Mouse (Mus musculus): Measurements from ENCODE around the gene Arhgap10.

The Arhgap10 gene

GRCm38 (mm10) chr8:77483676-77484075, 34.1 kb downstream of the Arhgap10 start:
- DNase-seq: no peak

GRCm38 (mm10) chr8:77481791-77482190, 36.0 kb downstream of the Arhgap10 start:
- no peak for DNase-seq

DNA sequence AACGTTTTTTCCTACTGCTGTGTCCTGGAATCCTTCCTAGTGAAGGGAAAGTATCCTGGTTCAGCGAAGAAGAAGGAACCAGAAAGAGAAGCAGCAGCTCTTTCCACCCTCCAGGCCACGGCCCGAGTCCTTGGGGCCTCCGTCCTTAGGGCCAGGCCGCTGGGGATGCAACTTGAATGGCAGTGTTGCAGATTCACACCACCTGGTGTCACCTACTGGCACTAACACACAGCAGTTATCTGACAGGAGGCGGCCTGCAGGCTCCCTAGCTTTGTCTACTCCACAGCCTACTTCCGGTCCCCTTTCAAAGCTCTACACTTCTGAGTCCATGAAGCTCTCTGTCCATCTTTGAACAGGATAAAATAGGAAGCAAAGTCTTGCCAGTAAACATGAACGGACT, 37.8 kb downstream of the Arhgap10 start:
- DNase-seq: no peak

DNA sequence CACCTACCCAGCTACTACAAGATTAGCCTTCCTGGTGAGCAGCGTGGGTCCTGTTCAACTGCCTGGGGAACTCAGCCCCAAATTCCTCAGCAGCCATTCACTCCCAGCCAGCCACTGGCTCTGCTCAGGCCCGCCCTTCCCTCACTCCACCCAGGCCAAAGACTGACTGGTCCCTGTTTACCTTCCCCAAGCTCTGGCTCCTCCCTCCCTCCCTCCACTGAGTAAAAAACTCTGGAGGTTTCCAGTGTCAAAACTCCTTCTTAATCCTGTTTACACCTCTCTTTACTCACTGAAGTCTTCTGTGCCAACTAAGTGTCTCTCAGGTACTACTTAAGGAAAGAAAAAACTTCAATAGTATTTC, 38.9 kb downstream of the Arhgap10 start:
- DNase-seq: no peak

DNA sequence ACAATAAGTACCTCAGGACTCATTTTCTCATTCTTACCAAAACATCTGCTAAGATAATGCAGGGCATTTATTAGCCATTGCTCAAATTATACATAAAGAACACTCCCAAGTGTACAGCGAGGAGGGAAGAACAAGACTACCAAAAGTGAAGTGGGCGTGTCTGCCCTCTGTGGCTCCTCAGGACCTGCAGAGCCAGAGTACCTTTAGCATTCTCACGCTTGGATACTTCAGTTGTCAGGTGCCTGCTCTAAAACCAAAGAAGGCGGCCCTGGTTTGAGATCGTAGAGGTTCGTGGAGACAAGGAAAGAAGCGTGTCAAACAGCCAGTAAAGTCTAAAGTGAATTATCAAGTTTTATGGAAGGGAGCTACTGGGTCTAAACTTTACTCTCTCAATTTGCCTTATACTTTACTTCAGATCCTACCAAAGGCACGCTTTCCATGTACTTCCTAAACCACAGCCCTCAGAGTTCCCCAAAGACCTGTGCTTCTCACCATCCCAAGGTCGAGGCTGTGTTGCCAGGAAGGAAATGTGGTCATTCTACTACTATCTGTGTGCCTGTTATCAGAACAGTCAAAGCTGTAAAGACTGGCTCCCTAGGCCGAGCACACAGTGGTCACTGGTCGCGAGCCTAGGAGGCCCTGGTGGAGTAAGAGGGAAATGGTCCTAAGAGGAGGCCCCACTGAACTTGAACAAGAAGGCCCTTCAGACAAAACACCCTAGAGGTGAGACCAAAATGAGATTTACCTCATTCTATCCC, 39.4 kb downstream of the Arhgap10 start:
- DNase-seq: no peak

DNA sequence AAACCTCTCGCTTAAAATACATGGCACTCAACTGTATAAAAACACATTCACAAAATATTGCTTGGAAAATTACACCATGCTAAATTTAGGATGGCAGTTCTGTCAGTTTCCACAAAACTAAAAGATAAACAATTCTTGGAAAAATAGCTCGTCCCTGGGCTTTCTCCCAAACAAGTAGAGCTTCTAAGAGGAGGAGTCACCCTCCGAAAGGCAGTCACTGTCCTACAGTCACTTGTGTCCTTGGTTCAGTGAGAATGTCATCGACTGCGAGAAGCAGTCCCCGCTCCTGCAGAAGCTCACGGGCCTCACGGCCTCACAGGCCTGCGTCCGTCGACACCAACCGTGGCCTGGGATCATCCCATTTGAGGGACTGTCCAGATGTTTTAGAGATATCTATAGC, 40.1 kb downstream of the Arhgap10 start:
- no peak for DNase-seq

DNA sequence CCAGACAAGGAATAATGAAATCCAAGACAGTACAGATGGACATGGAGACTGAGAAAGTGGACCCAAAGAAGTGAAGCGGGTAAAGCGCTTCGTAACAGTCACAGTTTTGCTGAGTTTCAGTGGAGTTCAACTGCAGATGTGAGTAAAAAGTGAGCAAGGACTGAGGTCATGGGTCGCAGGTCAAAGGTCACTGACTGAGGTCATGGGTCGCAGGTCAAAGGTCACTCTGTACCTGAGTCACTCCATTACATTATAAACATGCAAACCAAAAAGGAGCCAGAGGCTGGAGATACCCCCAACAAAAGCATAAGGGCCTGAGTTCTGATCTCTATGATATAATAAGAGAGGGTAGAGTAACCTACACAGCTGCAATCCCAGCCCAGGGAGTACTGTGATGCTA, 43.1 kb downstream of the Arhgap10 start:
- no peak for DNase-seq

DNA sequence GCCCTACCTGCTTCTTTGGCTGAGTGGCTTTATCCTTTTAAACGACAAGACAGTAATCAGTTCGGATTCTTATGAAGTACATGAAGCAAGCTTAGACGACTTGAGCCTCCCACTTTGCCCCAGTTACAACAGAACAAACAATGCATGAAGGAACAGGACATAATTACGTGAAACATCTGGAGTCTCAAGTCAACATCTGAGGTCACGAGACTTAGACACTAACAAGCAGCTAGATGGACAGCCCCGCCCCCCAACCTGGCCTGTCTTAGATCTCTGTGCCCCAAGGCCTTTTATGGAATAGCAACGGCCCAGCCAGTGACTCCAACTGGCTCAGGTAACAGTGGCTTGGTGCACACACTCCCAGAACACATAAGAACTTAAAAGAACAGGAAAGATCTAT, 44.0 kb downstream of the Arhgap10 start:
- DNase-seq: no peak

- DNase-seq: peak; percentile 46
Observed at GRCm38 (mm10) chr8:77473373-77473772, 44.4 kb downstream of the Arhgap10 start.

DNA sequence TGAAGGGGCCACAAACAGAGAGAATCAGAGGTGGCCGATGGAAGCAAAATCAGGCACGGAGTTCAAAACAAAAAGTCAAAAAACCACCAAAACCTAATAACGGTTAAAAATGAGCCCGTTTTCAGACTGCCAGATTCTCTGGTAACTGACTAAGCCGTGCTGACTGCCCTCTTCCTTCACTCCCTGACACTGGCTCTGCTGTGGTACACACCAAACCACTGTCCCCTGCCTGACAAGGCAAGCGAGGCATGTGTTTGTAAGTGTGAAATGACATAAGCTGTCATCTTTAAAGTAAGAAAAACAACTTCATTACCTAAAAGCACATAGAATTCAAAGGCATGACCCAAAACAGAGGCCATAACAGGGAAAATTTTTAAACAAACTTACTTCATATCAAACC, 56.4 kb downstream of the Arhgap10 start:
- no peak for DNase-seq

- DNase-seq: no peak
Observed at GRCm38 (mm10) chr8:77460363-77460762, 57.4 kb downstream of the Arhgap10 start.

GRCm38 (mm10) chr8:77459696-77460095, 58.1 kb downstream of the Arhgap10 start:
- DNase-seq: no peak

GRCm38 (mm10) chr8:77458575-77458974, 59.2 kb downstream of the Arhgap10 start:
- no peak for DNase-seq

- no peak for DNase-seq
Observed at GRCm38 (mm10) chr8:77456263-77456662, 61.5 kb downstream of the Arhgap10 start.

- no peak for DNase-seq
Observed at GRCm38 (mm10) chr8:77453836-77454235, 63.9 kb downstream of the Arhgap10 start.

DNA sequence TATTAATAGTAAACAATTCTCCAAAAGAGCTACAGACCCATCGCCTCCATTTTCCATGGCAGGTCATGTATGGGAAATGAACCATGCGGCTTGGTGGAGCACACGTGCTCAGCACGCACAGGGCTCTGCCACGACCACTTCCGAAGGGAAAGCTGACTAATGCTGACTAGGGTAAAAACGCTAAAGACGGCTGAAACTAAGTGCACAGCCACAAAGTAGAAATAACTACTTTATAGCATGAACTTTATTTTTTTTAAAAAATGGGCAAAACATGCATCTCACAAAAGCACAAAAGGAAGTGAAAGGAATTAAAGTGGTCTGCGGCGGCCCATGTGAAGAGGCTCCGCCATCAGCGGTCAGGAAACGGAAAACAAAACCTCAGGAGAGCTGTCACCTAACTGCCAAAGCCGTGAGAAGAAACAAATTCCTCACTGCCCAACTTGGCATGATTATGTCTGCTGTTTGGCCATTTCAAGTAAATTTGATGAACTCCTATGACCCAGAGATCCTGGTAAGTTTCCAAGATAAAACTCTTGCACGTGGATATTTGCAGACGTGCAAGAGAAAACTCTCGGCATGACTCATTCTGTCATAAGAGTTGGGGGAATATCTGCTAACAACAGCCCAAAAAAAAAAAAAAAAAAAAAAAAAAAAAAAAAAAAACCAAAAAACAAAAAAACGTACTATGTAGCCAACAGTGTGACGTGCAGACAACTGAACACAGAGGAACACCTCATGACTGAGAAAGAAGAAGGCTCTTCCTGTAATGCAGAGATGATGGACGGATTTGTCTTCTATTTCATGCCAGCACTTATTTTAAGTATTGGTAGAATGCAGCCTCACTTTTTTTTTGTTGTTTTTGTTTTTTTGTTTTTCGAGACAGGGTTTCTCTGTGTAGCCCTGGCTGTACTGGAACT, 66.0 kb downstream of the Arhgap10 start:
- DNase-seq: no peak

DNA sequence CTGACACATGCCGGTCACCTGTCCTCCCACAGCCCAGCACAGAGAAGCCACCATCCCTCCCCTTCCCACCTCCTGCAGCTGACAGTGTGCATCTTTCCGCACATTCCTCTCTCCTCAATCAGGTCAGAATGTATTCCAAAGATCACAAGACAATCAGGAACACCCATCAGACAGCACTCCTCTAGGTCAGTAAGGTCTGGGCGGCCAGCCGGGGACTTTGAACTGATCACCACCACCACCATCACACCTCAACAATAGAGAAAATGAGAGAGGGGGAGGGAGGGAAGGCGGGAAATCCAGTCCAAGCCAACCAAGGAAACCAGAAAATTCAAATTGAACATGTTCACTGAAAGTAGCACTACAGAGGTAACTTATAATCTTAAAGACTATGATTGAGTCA, 66.7 kb downstream of the Arhgap10 start:
- DNase-seq: no peak

DNA sequence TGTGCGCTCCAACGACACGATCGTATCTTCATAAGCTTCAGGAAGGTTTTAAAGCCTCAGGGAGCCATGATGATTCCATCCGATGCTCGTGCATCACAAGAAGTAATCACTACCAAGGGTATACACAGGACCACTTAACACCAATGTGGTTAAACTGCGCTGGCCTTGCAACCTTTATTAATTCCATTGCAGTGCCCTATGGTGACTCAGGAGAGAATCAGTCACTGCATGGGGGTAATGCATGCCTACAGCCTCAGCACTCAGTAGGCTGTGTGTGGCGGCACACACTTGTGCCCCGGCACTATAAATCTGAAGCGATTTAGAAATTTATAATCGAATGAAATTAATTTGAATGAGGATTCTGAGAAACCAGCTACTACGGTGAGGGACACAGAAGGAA, 71.5 kb downstream of the Arhgap10 start:
- DNase-seq: no peak

GRCm38 (mm10) chr8:77445642-77446041, 72.1 kb downstream of the Arhgap10 start:
- no peak for DNase-seq

DNA sequence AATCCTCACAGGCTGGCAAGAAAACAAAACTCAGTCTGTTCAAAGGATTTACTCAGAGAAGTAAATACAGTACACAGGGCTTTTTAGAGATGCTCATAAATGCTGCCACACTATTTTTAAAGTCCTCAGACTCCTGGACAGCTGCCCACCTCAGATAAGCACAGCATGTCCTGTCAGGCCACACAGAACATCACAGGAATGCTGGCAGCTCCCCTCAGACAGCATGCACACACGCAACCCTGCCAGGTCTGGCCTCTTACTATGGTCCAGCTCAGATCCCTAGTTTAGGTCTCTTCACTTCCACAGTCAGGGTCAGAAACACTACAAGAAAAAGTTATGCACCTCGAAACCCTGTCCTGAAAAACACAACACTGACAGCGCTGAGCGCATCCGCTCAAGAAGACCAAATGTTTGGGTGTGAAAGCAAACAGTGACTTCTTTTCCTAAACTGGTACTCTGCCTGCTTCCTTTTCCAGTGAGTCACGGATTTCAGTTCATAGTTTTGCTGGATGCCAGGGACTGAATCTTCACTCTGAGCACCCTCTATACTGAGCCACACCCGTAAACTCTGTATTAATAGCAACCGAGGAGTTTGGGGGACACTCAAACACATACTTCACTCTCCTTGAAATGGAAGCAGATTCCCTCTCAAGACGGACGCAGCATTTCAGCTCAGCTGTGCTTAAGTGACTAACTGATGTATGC, 73.4 kb downstream of the Arhgap10 start:
- peak; percentile 77 for DNase-seq

GRCm38 (mm10) chr8:77442452-77442851, 75.3 kb downstream of the Arhgap10 start:
- DNase-seq: no peak

- no peak for DNase-seq
Observed at GRCm38 (mm10) chr8:77440913-77441312, 76.8 kb downstream of the Arhgap10 start.

- DNase-seq: no peak
Observed at GRCm38 (mm10) chr8:77440324-77440880, 77.4 kb downstream of the Arhgap10 start.
